Mouse (Mus musculus) intestine, embryonic 16.5 days (tissue): Measurements from ENCODE around the gene Cluh. TPM values are rescaled to one million over a fixed set of nuclear protein-coding genes. Genes with fewer than 3 reads are reported as not detected.

ENCODE experiments used
- ATAC-seq: fragments of 200-750 bp; cut with Nextera tagmentation; 2 replicates; pipeline ENCODE4 v1.8.0; 2017; ENCODE audit warnings: moderate TSS enrichment, moderate library complexity
- H3K27ac ChIP-seq: fragments of 300-500 bp; sonication (generic); 2 replicates; pipeline ENCODE4 v1.5.1; 2014; ENCODE audit warnings: mild to moderate bottlenecking, low read length
- H3K27me3 ChIP-seq: fragments of 300-500 bp; sonication (generic); replicated peaks from 2 replicates; pipeline ENCODE4 v1.6.1; 2014; ENCODE audit warnings: low read length, control low read depth, mixed read lengths; ENCODE audit not compliant: control insufficient read depth, insufficient read depth
- H3K36me3 ChIP-seq: fragments of 300-500 bp; sonication (generic); 2 replicates; pipeline ENCODE4 v1.6.1; 2014; ENCODE audit warnings: low read length, control low read depth; ENCODE audit not compliant: control insufficient read depth, insufficient read depth
- H3K4me1 ChIP-seq: fragments of 300-500 bp; sonication (generic); 2 replicates; pipeline ENCODE4 v1.6.1; 2014; ENCODE audit warnings: low read length, control low read depth, mixed read lengths; ENCODE audit not compliant: control insufficient read depth, insufficient read depth
- H3K4me2 ChIP-seq: fragments of 300-500 bp; sonication (generic); 2 replicates; pipeline ENCODE4 v1.6.1; 2014; ENCODE audit warnings: low read depth, low read length, control low read depth
- H3K4me3 ChIP-seq: fragments of 300-500 bp; sonication (generic); 2 replicates; pipeline ENCODE4 v1.5.1; 2014; ENCODE audit warnings: mild to moderate bottlenecking, low read length
- H3K9ac ChIP-seq: fragments of 300-500 bp; sonication (generic); 2 replicates; pipeline ENCODE4 v1.6.1; 2014; ENCODE audit warnings: low read depth, low read length
- H3K9me3 ChIP-seq: fragments of 300-500 bp; sonication (generic); 2 replicates; pipeline ENCODE4 v1.6.1; 2016; ENCODE audit warnings: low read length, control low read depth; ENCODE audit not compliant: control insufficient read depth
- WGBS: fragments of 180-500 bp; shearing (Covaris S2); extraction: QIAGEN DNeasy Blood & Tissue Kit; methylation state at CpG from one replicate; pipeline ENCODE4 v1.1.7; 2014; 5-methylcytosine and 5-hydroxymethylcytosine counted together
- polyA plus RNA-seq: library from polyadenylated mRNA; unstranded; fragments of >200 nt; fragmentation: Nextera tagmentation; extraction: Ambion mirVana; gene quantifications from 2 replicates; pipeline ENCODE4 v1.2.1, GENCODE M21; 2015

Gene Cluh
- polyA plus RNA-seq, 1 experiment from 2014 or later: 57.0 TPM

DNA sequence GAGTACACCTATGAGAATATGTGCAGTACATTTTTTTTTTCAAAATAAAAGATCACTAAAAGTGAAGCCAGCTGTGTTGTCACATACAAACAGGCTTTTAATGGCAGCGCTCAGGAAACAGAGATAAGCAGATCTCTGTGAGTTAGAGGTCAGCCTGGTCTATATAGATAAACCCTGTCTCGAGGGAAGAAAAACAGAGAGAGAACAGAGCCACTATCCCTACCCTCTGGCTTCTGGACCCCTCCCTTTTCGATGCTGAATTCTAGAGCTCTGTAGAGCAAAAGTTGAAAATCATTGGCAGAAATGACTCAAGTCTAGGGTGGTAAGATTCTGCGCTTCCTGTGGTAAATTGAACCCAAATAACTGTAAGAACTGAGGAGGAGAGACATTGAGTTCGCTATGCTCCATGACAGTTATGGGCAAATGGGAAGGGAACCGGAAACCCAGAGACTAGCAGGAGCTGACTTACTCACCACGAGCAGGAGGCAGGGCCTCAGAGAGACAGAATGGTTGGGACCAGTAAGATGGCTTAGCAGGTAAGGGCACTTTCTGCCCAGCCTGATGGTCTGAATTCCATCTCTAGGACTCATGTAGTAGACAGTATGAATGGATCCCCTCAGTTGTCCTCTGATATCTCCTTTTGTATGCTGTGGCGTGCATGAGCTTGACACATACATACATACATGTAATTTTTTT is 27.2 kb upstream of the Cluh start:
- WGBS: 63% methylated on average over 8 of the region's 8 CpGs
- Histone ChIP-seq H3K4me1 (peaks cover 13% of the 10 kb centered on the region; the same call in 1 of the 2 replicates), H3K4me3 (no peak overlapping the region), H3K36me3 (no peaks in the 10 kb centered on the region), H3K27me3 (peaks cover 18% of the 10 kb centered on the region), H3K9me3 (no peaks in the 10 kb centered on the region), H3K27ac (no peak overlapping the region), H3K4me2 (no peak overlapping the region), H3K9ac (no peak overlapping the region)
- no peak for ATAC-seq

DNA sequence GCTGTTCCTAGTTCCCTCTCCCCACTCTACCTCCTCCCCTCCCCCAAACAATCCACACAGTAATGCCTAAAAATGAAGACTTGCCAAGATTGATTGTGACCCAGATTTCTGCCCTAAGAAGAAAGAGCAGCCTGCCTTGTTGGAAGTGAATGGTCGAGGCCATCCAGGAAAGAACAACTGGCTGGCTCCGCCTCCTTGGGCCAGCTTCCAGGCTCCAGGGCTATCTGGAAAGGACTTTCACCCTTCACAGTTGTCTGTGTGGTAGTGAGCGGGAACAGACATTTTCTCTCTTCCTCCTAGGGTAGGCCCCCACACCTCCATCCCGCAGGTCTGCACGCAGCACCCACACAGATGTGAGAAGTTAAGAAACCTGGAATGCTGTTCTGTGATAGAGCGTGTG is 25.6 kb upstream of the Cluh start:
- H3K9ac ChIP-seq: no peak overlapping the region
- H3K4me1 ChIP-seq: peaks cover 13% of the 10 kb centered on the region; the same call in 1 of the 2 replicates
- H3K9me3 ChIP-seq: no peaks in the 10 kb centered on the region
- no peak overlapping the region for H3K27ac ChIP-seq
- peaks cover 18% of the 10 kb centered on the region for H3K27me3 ChIP-seq
- peak; percentile 85 for ATAC-seq
- 58% methylated on average over 6 of the region's 6 CpGs for WGBS
- no peaks in the 10 kb centered on the region for H3K36me3 ChIP-seq
- no peak overlapping the region for H3K4me3 ChIP-seq
- H3K4me2 ChIP-seq: no peak overlapping the region

DNA sequence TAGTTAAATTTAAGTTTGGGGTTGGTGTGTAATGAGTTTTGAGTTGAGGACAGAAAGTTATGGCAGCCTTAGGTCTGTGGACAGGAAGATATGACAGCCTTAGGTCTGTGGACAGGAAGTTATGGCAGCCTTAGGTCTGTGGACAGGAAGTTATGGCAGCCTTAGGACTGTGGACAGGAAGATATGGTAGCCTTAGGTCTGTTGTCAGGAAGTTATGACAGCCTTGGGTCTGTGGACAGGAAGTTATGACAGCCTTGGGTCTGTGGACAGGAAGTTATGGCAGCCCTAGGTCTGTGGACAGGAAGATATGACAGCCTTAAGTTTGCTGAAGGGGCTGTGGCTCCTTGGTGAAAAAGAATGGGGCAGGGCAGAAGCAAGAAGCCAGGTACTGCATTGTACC is 24.0 kb upstream of the Cluh start:
- no peak overlapping the region for H3K4me2 ChIP-seq
- no peaks in the 10 kb centered on the region for H3K9me3 ChIP-seq
- H3K4me3 ChIP-seq: no peak overlapping the region
- ATAC-seq: no peak
- H3K27ac ChIP-seq: no peak overlapping the region
- no peak overlapping the region for H3K9ac ChIP-seq
- no peaks in the 10 kb centered on the region for H3K36me3 ChIP-seq
- peaks cover 10% of the 10 kb centered on the region for H3K27me3 ChIP-seq
- H3K4me1 ChIP-seq: peaks cover 6% of the 10 kb centered on the region; the same call in 1 of the 2 replicates

DNA sequence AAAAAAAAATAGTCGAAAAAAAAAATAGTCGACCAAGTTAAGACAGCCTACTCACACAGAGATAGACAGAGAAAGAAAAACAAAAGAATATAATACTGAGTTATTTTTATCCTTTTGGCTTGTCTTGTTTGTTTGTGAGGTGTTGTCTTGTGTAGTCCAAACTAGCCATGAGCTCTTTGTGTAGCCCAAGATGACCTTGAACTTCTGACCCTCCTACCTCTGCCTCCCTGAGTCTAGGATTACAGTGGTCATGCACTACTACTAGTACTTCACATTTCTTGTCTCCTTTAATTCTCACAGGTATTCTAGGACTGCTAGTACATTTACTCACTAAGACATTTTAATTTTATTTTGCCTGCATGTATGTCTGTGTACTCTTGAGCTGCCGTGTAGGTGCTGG is 21.8 kb upstream of the Cluh start:
- no peak overlapping the region for H3K4me2 ChIP-seq

DNA sequence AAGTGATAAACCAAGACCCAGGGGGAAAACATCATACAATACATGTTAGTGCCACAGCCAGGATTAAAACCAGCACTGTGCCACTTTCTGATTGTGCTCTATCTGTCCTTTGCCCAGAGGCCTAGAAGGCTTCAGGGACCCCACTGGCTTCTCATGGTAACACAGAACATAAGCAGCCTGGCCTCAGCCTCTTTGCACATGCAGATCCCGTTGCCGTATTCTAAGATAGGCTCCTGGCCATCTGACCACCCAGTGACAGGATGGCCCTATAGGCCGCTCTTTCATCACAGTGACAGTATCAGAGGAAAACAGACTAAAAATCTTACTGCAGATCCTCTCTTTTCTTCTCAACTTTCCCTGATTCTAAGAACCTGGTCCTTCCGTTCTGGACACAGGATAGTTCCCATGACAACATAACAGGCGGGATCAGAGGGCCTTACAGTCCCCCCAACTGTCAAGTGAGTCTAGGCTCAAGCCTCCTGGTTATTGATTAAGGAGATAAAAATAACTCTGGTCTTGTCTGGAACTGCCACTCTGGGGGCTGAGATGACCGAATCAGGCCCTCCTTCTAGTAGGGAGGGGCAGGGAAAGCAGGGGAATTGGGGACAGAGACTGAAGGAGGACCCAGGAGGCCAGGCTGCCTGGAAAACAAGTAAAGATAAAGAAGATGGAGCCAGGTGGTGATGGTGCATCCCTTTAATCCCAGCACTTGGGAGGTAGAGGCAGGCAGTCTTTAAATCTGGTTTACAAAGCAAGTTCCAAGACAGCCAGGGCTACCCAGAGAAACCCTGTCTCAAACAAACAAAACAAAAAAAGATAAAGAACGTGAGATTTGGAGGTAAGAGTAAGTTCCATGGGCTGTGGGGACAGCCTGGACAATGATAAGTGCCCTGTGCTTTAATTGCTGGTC is 17.2 kb upstream of the Cluh start:
- Histone ChIP-seq H3K4me3 (no peak overlapping the region), H3K27me3 (no peaks in the 10 kb centered on the region), H3K9me3 (no peaks in the 10 kb centered on the region), H3K9ac (no peak overlapping the region), H3K36me3 (no peaks in the 10 kb centered on the region), H3K4me1 (peaks cover under 1% of the 10 kb centered on the region; the same call in 1 of the 2 replicates), H3K27ac (no peak overlapping the region), H3K4me2 (no peak overlapping the region)
- ATAC-seq: no peak
- WGBS: 64% methylated on average over 7 of the region's 7 CpGs

More for the DNA sequence above, 21.8 kb upstream of the Cluh start:
- H3K36me3 ChIP-seq: no peaks in the 10 kb centered on the region
- H3K9ac ChIP-seq: no peak overlapping the region
- H3K27ac ChIP-seq: no peak overlapping the region
- H3K4me3 ChIP-seq: no peak overlapping the region
- no peak for ATAC-seq
- peaks cover 6% of the 10 kb centered on the region; the same call in 1 of the 2 replicates for H3K4me1 ChIP-seq
- H3K9me3 ChIP-seq: no peaks in the 10 kb centered on the region
- no peaks in the 10 kb centered on the region for H3K27me3 ChIP-seq
- 80% methylated on average over 3 of the region's 3 CpGs for WGBS

DNA sequence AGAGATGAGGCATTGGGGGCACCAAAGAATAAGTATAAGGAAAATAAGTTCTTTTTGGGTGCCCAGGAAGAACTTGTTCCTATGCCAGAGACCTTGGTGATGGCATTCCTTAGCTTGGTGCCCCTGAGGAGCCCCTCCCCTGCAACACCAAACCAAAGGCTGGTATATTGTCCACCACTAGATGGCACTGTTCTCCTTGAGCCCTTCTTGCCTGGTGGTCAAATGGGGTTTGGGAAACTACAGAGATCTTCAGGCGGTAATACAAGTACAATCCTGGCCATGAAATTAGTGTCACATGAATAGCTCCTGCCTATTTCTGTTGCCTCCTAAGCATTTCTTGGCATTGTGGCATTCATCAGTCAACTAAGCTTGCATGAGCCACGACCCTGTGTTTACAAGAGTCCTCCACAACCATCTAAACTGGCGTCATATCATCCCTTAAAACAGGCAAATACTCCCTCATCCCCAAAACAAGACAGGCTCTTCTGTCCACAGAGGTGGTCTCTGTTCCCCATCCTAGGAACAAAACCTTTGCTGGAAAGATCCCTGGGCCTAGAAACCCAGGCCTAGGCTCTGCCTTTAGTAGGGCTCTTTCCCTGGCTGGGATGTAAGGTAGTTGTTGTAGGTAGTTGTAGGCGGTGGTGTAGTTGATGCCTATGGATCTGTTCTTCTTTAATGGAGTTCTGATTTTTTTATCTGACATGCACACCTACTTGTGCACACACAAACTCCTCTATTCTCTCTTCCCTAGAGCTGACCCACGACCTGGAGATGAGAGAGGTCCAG is 14.6 kb upstream of the Cluh start:
- no peaks in the 10 kb centered on the region for H3K36me3 ChIP-seq
- H3K4me3 ChIP-seq: no peak overlapping the region
- no peak overlapping the region for H3K9ac ChIP-seq
- no peak overlapping the region for H3K27ac ChIP-seq
- H3K4me1 ChIP-seq: peaks cover 16% of the 10 kb centered on the region
- H3K4me2 ChIP-seq: no peak overlapping the region
- WGBS: 58% methylated on average over 5 of the region's 5 CpGs
- H3K27me3 ChIP-seq: no peaks in the 10 kb centered on the region
- no peak for ATAC-seq
- no peaks in the 10 kb centered on the region for H3K9me3 ChIP-seq

DNA sequence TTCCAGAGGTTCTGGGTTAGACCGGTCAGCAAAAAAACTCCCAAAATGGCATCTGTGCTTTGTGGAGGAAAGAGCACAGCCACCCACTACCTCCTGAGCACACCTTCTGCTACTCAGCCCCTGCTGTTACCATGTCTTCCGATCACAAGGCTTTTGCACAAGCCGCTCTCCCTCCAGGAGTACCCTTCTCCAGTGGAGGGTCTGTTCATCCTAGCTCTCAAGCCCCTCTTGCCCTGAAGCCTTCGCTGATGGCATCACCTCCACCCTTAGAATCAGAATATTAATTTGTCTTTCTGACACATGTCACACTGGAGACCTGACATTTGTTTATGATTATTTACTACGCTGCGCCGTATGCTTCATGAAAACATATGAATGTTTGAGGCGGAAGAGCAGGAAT is 11.8 kb upstream of the Cluh start:
- H3K36me3 ChIP-seq: no peaks in the 10 kb centered on the region
- H3K4me3 ChIP-seq: peak overlapping the region; percentile 80
- peaks cover 18% of the 10 kb centered on the region for H3K4me1 ChIP-seq
- no peak for ATAC-seq
- H3K9ac ChIP-seq: peak overlapping the region; percentile 81
- H3K9me3 ChIP-seq: no peaks in the 10 kb centered on the region
- 21% methylated on average over 8 of the region's 8 CpGs for WGBS
- H3K27me3 ChIP-seq: no peaks in the 10 kb centered on the region
- peak overlapping the region; percentile 90 for H3K27ac ChIP-seq
- peak overlapping the region; percentile 81 for H3K4me2 ChIP-seq

DNA sequence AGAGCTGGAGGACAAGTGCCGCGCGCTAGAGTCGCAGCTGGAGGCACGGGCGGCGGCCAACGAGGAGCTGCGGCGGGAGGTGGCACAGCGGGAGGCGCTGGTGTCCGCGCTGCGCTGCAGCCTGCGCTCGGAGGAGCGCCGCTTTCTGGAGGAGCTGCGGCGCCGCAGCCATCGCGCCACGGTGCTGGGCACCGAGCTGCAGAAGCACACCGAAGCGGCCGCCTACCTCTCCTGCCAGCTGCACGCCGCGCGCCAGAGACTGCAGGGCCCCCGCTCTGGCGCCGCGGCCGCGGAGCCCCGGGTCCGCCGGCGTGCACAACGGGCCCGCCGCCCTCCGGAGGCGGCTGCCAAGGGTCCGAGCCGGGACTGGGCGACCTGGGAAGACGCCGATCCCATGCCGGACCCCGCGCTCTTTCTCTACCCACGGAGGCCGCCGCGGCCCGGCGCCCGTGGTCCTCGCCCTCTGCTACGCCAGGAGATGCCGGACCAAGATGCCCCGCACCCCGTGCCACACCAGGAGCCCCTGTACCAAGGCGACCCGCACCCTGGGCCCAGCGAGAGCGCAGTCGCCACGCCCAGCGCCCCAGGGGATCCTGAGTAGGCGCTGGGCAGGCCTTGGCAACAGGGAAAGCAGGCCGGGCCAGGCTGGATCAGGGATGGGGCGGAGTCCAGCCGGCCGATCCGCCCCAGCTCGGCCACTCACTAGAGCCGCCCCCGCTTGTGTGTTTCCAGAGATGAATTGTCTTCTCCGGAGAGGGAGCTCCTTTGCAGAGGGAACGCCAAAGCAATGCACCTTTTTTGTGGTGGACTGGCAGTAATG is 11.1 kb upstream of the Cluh start:
- peak overlapping the region; percentile 80 for H3K4me3 ChIP-seq
- peak overlapping the region; percentile 81 for H3K9ac ChIP-seq
- under 1% methylated on average over 82 of the region's 86 CpGs for WGBS
- H3K4me2 ChIP-seq: peak overlapping the region; percentile 81
- no peaks in the 10 kb centered on the region for H3K27me3 ChIP-seq
- no peaks in the 10 kb centered on the region for H3K9me3 ChIP-seq
- H3K4me1 ChIP-seq: peaks cover 18% of the 10 kb centered on the region
- no peaks in the 10 kb centered on the region for H3K36me3 ChIP-seq
- ATAC-seq: peak; percentile 94
- H3K27ac ChIP-seq: peak overlapping the region; percentile 90
